Mouse (Mus musculus): Measurements from ENCODE around the gene Slc7a5.

DNA sequence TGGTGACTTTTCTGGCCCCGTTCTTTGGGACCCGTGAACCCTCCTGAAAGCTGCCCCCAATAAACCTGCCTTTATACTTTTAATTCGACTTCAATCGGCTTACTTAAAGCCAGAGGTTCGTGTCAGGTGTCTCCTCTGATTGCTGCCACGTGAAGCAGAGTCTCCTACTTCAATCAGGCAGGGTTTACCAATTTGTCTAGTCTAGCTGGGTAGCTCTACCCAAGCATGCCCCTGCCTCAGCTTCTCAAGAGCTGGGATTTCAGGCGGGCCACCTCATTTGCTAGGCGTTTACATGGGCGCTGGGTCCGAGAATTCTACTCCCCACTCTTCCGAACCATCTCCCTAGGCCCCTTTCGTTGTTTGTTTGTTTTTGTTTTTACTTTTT, 57.1 kb downstream of the Slc7a5 start:
- TF ChIP-seq CTCF (conservative IDR thresholded peaks at IDR 0.05 in 1 of 2, IDR thresholded peaks at IDR 0.05 in 1 of 2; ENCODE audit: low read depth in 2 of 2, low read length in 2 of 2) (no peak), MAX (IDR thresholded peaks at IDR 0.05; ENCODE audit: low read length) (no peak), POLR2A (IDR thresholded peaks at IDR 0.05; ENCODE audit: low read depth, low read length) (no peak), NELFE (IDR thresholded peaks at IDR 0.05; ENCODE audit: low read depth, low read length) (no peak), HCFC1 (IDR thresholded peaks at IDR 0.05; ENCODE audit: low read depth, low read length) (no peak)

Data from CH12.LX (cell line).